Mouse (Mus musculus) limb, embryonic 13.5 days (tissue): ENCODE data around the gene Dpp9. TPM values are rescaled to one million over a fixed set of nuclear protein-coding genes. Genes with fewer than 3 reads are reported as not detected.
A peak's percentile ranks its signal among the peaks of the same experiment; 100 is the strongest.

ENCODE experiments used
- ATAC-seq: fragments of 200-750 bp; cut with Nextera tagmentation; 2 replicates; pipeline ENCODE4 v1.8.0; 2017; ENCODE audit warnings: low read depth, moderate number of reproducible peaks, moderate TSS enrichment; ENCODE audit not compliant: low FRiP score
- H3K27ac ChIP-seq: fragments of 300-500 bp; sonication (generic); 2 replicates; pipeline ENCODE4 v1.5.1; 2015; ENCODE audit warnings: inconsistent platforms, mild to moderate bottlenecking, moderate library complexity
- H3K27me3 ChIP-seq: fragments of 300-500 bp; sonication (generic); 2 replicates; pipeline ENCODE4 v1.6.1; 2015; ENCODE audit warnings: mild to moderate bottlenecking, inconsistent platforms
- H3K36me3 ChIP-seq: fragments of 300-500 bp; sonication (generic); 2 replicates; pipeline ENCODE4 v1.6.1; 2015; ENCODE audit warnings: inconsistent platforms, mild to moderate bottlenecking, moderate library complexity
- H3K4me1 ChIP-seq: fragments of 300-500 bp; sonication (generic); 2 replicates; pipeline ENCODE4 v1.6.1; 2015; ENCODE audit warnings: inconsistent platforms
- H3K4me2 ChIP-seq: fragments of 300-500 bp; sonication (generic); replicated peaks from 2 replicates; pipeline ENCODE4 v1.6.1; 2015; ENCODE audit warnings: inconsistent platforms, mild to moderate bottlenecking, moderate library complexity
- H3K4me3 ChIP-seq: fragments of 300-500 bp; sonication (generic); 2 replicates; pipeline ENCODE4 v1.5.1; 2015; ENCODE audit warnings: moderate library complexity, mild to moderate bottlenecking, inconsistent platforms
- H3K9ac ChIP-seq: fragments of 300-500 bp; sonication (generic); 2 replicates; pipeline ENCODE4 v1.6.1; 2015; ENCODE audit warnings: mild to moderate bottlenecking, inconsistent platforms
- H3K9me3 ChIP-seq: fragments of 300-500 bp; sonication (generic); 2 replicates; pipeline ENCODE4 v1.6.1; 2016; ENCODE audit warnings: inconsistent platforms
- WGBS: fragments of 180-500 bp; shearing (Covaris S2); methylation state at CpG from one replicate; pipeline ENCODE4 v1.1.7; 2015; 5-methylcytosine and 5-hydroxymethylcytosine counted together
- polyA plus RNA-seq: library from polyadenylated mRNA; unstranded; fragments of >200 nt; fragmentation: Nextera tagmentation; extraction: Ambion mirVana; gene quantifications from 2 replicates; pipeline ENCODE4 v1.2.1, GENCODE M21; 2015

Gene Dpp9
- polyA plus RNA-seq, 1 experiment from 2014 or later, result 39.8 TPM

GRCm38 (mm10) chr17:56256239-56256881 lies 37.7 kb upstream of the Dpp9 start, which contains the start of gene Fem1a:
Fem1a (plus strand) TSS chr17:56256810.
- peak; percentile 93 for ATAC-seq
- under 1% methylated on average over 28 of the region's 28 CpGs for WGBS
- peak within 1 kb of the TSS; percentile 67 for H3K4me3 ChIP-seq
- peak within 1 kb of the TSS; percentile 98 for H3K4me2 ChIP-seq
- H3K36me3 ChIP-seq, result peaks cover 34% of the 10 kb centered on the region
- H3K9ac ChIP-seq, result peak within 1 kb of the TSS; percentile 75
- peaks cover 48% of the 10 kb centered on the region for H3K4me1 ChIP-seq
- no peaks in the 10 kb centered on the region for H3K27me3 ChIP-seq
- no peaks in the 10 kb centered on the region for H3K9me3 ChIP-seq
- H3K27ac ChIP-seq, result peak within 1 kb of the TSS; percentile 80

GRCm38 (mm10) chr17:56255863-56256238 lies 37.1 kb upstream of the Dpp9 start:
- peaks cover 29% of the 10 kb centered on the region for H3K36me3 ChIP-seq
- H3K4me3 ChIP-seq, result peak overlapping the region; percentile 67
- ATAC-seq, result peak; percentile 91
- H3K27me3 ChIP-seq, result no peaks in the 10 kb centered on the region
- H3K9me3 ChIP-seq, result no peaks in the 10 kb centered on the region
- peak overlapping the region; percentile 98 for H3K4me2 ChIP-seq
- H3K27ac ChIP-seq, result peak overlapping the region; percentile 80
- H3K9ac ChIP-seq, result peak overlapping the region; percentile 55; the same call in 1 of the 2 replicates
- WGBS, result under 1% methylated on average over 32 of the region's 32 CpGs
- H3K4me1 ChIP-seq, result peaks cover 44% of the 10 kb centered on the region

GRCm38 (mm10) chr17:56255429-56255828 lies 36.7 kb upstream of the Dpp9 start:
- no peaks in the 10 kb centered on the region for H3K27me3 ChIP-seq
- peak overlapping the region; percentile 98 for H3K4me2 ChIP-seq
- H3K36me3 ChIP-seq, result peaks cover 25% of the 10 kb centered on the region
- WGBS, result 20% methylated on average over 9 of the region's 9 CpGs
- ATAC-seq, result peak; percentile 6
- H3K9me3 ChIP-seq, result no peaks in the 10 kb centered on the region
- H3K4me1 ChIP-seq, result peaks cover 43% of the 10 kb centered on the region
- H3K4me3 ChIP-seq, result peak overlapping the region; percentile 67; the same call in 1 of the 2 replicates
- H3K27ac ChIP-seq, result peak overlapping the region; percentile 63; the same call in 1 of the 2 replicates
- H3K9ac ChIP-seq, result no peak overlapping the region

- H3K4me1 ChIP-seq, result peaks cover 35% of the 10 kb centered on the region
- no peaks in the 10 kb centered on the region for H3K27me3 ChIP-seq
- no peak overlapping the region for H3K9ac ChIP-seq
- no peaks in the 10 kb centered on the region for H3K9me3 ChIP-seq
- no peak for ATAC-seq
- peaks cover 17% of the 10 kb centered on the region for H3K36me3 ChIP-seq
- 82% methylated on average over 4 of the region's 4 CpGs for WGBS
- no peak overlapping the region for H3K4me3 ChIP-seq
- H3K4me2 ChIP-seq, result no peak overlapping the region
- no peak overlapping the region for H3K27ac ChIP-seq
Measured at GRCm38 (mm10) chr17:56254695-56255094, 36.0 kb upstream of the Dpp9 start.

GRCm38 (mm10) chr17:56251136-56251829 lies 32.6 kb upstream of the Dpp9 start:
- Histone ChIP-seq H3K9me3 (no peaks in the 10 kb centered on the region), H3K27ac (no peak overlapping the region), H3K9ac (no peak overlapping the region), H3K4me2 (no peak overlapping the region), H3K4me3 (no peak overlapping the region), H3K4me1 (peaks cover 10% of the 10 kb centered on the region; the same call in 1 of the 2 replicates), H3K27me3 (no peaks in the 10 kb centered on the region), H3K36me3 (no peaks in the 10 kb centered on the region)
- WGBS, result 18% methylated on average over 6 of the region's 6 CpGs
- no peak for ATAC-seq

GRCm38 (mm10) chr17:56245608-56246007 lies 26.9 kb upstream of the Dpp9 start:
- H3K9ac ChIP-seq, result no peak overlapping the region
- H3K9me3 ChIP-seq, result no peaks in the 10 kb centered on the region
- ATAC-seq, result no peak
- H3K27me3 ChIP-seq, result peaks cover 13% of the 10 kb centered on the region
- no peaks in the 10 kb centered on the region for H3K36me3 ChIP-seq
- WGBS, result 56% methylated on average over 7 of the region's 7 CpGs
- H3K4me2 ChIP-seq, result no peak overlapping the region
- no peak overlapping the region for H3K27ac ChIP-seq
- no peaks in the 10 kb centered on the region for H3K4me1 ChIP-seq
- H3K4me3 ChIP-seq, result no peak overlapping the region

- no peak overlapping the region for H3K4me2 ChIP-seq
- H3K4me3 ChIP-seq, result no peak overlapping the region
- H3K27me3 ChIP-seq, result peaks cover 13% of the 10 kb centered on the region
- H3K27ac ChIP-seq, result no peak overlapping the region
- H3K4me1 ChIP-seq, result no peaks in the 10 kb centered on the region
- no peaks in the 10 kb centered on the region for H3K9me3 ChIP-seq
- peak; percentile 69; the same call in 1 of the 2 replicates for ATAC-seq
- H3K9ac ChIP-seq, result no peak overlapping the region
- 1% methylated on average over 33 of the region's 33 CpGs for WGBS
- no peaks in the 10 kb centered on the region for H3K36me3 ChIP-seq
Measured at GRCm38 (mm10) chr17:56241541-56242401, 23.1 kb upstream of the Dpp9 start.

GRCm38 (mm10) chr17:56233818-56234469 lies 15.2 kb upstream of the Dpp9 start:
- H3K4me2 ChIP-seq, result no peak overlapping the region
- no peaks in the 10 kb centered on the region for H3K36me3 ChIP-seq
- WGBS, result 4% methylated on average over 14 of the region's 14 CpGs

GRCm38 (mm10) chr17:56233389-56233788 lies 14.7 kb upstream of the Dpp9 start:
- no peak overlapping the region for H3K27ac ChIP-seq
- no peak overlapping the region for H3K4me3 ChIP-seq
- 48% methylated on average over 8 of the region's 8 CpGs for WGBS

More at GRCm38 (mm10) chr17:56233818-56234469, 15.2 kb upstream of the Dpp9 start:
- Histone ChIP-seq H3K4me3 (no peak overlapping the region), H3K27me3 (peaks cover 4% of the 10 kb centered on the region; the same call in 1 of the 2 replicates), H3K27ac (no peak overlapping the region), H3K9ac (no peak overlapping the region), H3K4me1 (peaks cover 4% of the 10 kb centered on the region), H3K9me3 (no peaks in the 10 kb centered on the region)
- no peak for ATAC-seq

GRCm38 (mm10) chr17:56229943-56230342 lies 11.2 kb upstream of the Dpp9 start:
- Histone ChIP-seq H3K4me1 (peaks cover 4% of the 10 kb centered on the region), H3K27ac (no peak overlapping the region), H3K27me3 (peaks cover 4% of the 10 kb centered on the region; the same call in 1 of the 2 replicates), H3K4me2 (no peak overlapping the region), H3K36me3 (no peaks in the 10 kb centered on the region), H3K4me3 (no peak overlapping the region), H3K9ac (no peak overlapping the region), H3K9me3 (no peaks in the 10 kb centered on the region)
- no peak for ATAC-seq
- WGBS, result 60% methylated on average over 10 of the region's 10 CpGs

More at GRCm38 (mm10) chr17:56233389-56233788, 14.7 kb upstream of the Dpp9 start:
- no peak overlapping the region for H3K4me2 ChIP-seq
- H3K36me3 ChIP-seq, result no peaks in the 10 kb centered on the region
- H3K9ac ChIP-seq, result no peak overlapping the region
- peaks cover 4% of the 10 kb centered on the region; the same call in 1 of the 2 replicates for H3K27me3 ChIP-seq
- no peaks in the 10 kb centered on the region for H3K9me3 ChIP-seq
- no peak for ATAC-seq
- peaks cover 4% of the 10 kb centered on the region for H3K4me1 ChIP-seq

- Histone ChIP-seq H3K9ac (no peak overlapping the region), H3K9me3 (no peaks in the 10 kb centered on the region), H3K4me2 (no peak overlapping the region), H3K27ac (no peak overlapping the region), H3K4me3 (no peak overlapping the region), H3K27me3 (no peaks in the 10 kb centered on the region), H3K4me1 (no peaks in the 10 kb centered on the region), H3K36me3 (no peaks in the 10 kb centered on the region)
- WGBS, result 69% methylated on average over 3 of the region's 3 CpGs
- no peak for ATAC-seq
Measured at GRCm38 (mm10) chr17:56226566-56226965, 7.9 kb upstream of the Dpp9 start.
